Mouse (Mus musculus): ENCODE results near the gene Mpp5. TPM values are rescaled to one million over a fixed set of nuclear protein-coding genes. Genes with fewer than 3 reads are reported as not detected.

The Mpp5 gene
- polyA plus RNA-seq (2012; rRNA removed): 3.1 and 3.7 TPM in 2 replicates

DNA sequence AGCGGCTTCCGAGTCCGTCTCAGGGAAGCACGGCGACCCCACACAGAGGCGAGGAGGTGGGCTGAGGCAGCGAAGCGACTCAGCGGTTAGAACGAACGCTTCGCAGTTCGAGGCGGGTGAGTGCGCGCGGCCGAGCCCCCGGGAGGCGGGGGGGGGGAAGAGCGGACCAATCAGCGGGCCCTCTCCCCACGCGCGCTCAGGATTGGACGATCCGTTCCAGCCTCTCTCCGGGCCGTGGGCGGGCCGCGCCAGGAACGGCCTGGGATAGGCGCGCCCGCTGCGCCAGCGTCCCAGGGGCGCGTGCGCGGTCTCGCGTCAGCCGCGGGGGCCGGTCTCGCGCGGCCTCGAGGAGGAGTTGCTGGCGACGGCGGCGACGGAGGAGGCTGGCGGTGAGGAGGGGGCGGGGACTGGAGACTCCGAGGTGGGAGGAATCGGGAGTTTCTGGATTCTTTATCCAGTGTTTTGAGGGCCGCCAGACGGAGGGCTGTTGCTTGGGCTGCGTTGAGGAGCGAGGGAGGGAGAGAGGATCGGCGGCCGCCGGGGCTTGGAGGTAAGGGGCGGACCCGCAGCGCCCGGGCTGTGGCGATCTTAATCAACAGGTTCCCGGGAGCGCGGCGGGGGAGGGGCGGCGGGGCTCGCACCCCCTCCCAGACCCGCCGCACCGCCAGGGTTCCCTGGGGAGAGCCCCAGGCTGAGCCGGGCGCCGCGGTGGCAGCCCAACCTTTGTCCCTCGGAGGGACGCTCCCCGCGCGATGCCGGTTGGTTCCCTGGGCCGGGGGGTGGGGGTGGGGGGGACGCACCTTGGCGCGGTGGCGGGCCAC, at the start of gene Mpp5:
Mpp5 (plus strand) TSS at position 351 of the 821 bp plus-strand sequence.

DNA sequence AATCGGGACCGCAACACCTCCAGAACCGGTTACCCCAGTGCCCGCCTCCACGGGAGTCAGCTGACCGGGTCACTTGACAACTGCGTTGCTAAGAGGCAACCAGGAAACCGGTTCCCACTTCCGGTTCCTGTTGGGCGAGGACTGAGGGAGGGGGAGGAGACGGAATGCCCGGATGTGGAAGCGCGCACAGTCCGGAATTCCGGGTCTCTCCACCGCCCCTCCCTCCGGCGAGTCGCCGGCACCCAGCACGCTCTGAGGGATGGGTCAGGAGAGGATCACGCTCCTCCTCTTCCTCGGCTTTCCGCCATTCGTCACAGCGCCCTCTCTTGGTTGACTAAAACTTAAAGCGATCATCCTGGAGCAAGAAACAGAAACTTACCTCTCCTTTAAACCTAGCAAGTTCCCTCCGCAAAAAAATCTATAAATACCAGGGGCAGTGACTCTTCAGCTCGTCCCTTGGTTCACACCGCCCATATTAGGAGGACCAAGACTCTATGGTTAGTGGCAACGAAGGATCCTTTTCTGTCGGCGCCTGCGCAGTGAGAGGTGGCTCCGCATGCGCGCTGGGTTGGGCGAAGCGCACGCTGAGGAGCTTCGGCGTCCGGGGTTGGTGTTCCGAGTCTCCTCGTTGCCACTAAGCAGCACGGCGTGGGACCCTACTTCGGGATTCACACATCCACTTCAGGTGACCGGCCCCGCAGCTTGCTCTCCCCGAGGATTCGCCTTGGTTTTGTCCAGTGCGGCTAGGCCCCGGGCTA, 113.0 kb downstream of the Mpp5 start, which contains the start of the genes Atp6v1d and Eif2s1:
Atp6v1d (minus strand) TSS at position 143 of the 758 bp plus-strand sequence.
Eif2s1 (plus strand) TSS at position 324 of the 758 bp plus-strand sequence.

Other genes with a start within 250 kb of the Mpp5 start
- not detected in 2 replicates for gene Fam71d, start 57.4 kb upstream of the Mpp5 start, polyA plus RNA-seq (2012; rRNA removed)
- gene Atp6v1d, start 112.7 kb downstream of the Mpp5 start, polyA plus RNA-seq (2012; rRNA removed): 15.0 and 17.2 TPM in 2 replicates
- 59.2 and 64.4 TPM in 2 replicates for gene Eif2s1, start 112.9 kb downstream of the Mpp5 start, polyA plus RNA-seq (2012; rRNA removed)
- 20.6 and 23.2 TPM in 2 replicates for gene Plek2, start 158.1 kb downstream of the Mpp5 start, polyA plus RNA-seq (2012; rRNA removed)